Mouse (Mus musculus) Muller cell, postnatal 12 days (primary cell): ENCODE results near the gene Rps6ka5.

ENCODE experiments used
- DNase-seq: peaks from one replicate; pipeline ENCODE4 v3.0.0-alpha.2; 2015; ENCODE audit errors: inconsistent ontology term

The Rps6ka5 gene

GRCm38 (mm10) chr12:100655972-100656371 lies 70.8 kb downstream of the Rps6ka5 start:
- DNase-seq, result no peak

GRCm38 (mm10) chr12:100641936-100642335 lies 84.8 kb downstream of the Rps6ka5 start:
- DNase-seq, result no peak

GRCm38 (mm10) chr12:100640726-100641125 lies 86.1 kb downstream of the Rps6ka5 start:
- no peak for DNase-seq

GRCm38 (mm10) chr12:100639680-100640079 lies 87.1 kb downstream of the Rps6ka5 start:
- peak; percentile 58 for DNase-seq

GRCm38 (mm10) chr12:100637886-100638285 lies 88.9 kb downstream of the Rps6ka5 start:
- no peak for DNase-seq

- no peak for DNase-seq
Observed at GRCm38 (mm10) chr12:100636733-100637132, 90.0 kb downstream of the Rps6ka5 start.

- no peak for DNase-seq
Observed at GRCm38 (mm10) chr12:100636299-100636633, 90.5 kb downstream of the Rps6ka5 start.

- DNase-seq, result no peak
Observed at GRCm38 (mm10) chr12:100635601-100636298, 91.0 kb downstream of the Rps6ka5 start.

GRCm38 (mm10) chr12:100633231-100633630 lies 93.6 kb downstream of the Rps6ka5 start:
- no peak for DNase-seq

- no peak for DNase-seq
Observed at GRCm38 (mm10) chr12:100631286-100631685, 95.5 kb downstream of the Rps6ka5 start.

GRCm38 (mm10) chr12:100629126-100629920 lies 97.5 kb downstream of the Rps6ka5 start:
- no peak for DNase-seq

- no peak for DNase-seq
Observed at GRCm38 (mm10) chr12:100626991-100627677, 99.6 kb downstream of the Rps6ka5 start.

GRCm38 (mm10) chr12:100626273-100626990 lies 100.4 kb downstream of the Rps6ka5 start:
- no peak for DNase-seq

GRCm38 (mm10) chr12:100624854-100625447 lies 101.8 kb downstream of the Rps6ka5 start:
- no peak for DNase-seq

- no peak for DNase-seq
Observed at GRCm38 (mm10) chr12:100615251-100615650, 111.5 kb downstream of the Rps6ka5 start.

- no peak for DNase-seq
Observed at GRCm38 (mm10) chr12:100613878-100614277, 112.9 kb downstream of the Rps6ka5 start.

GRCm38 (mm10) chr12:100613192-100613700 lies 113.5 kb downstream of the Rps6ka5 start:
- no peak for DNase-seq

- DNase-seq, result no peak
Observed at GRCm38 (mm10) chr12:100609766-100610165, 117.0 kb downstream of the Rps6ka5 start.

- DNase-seq, result no peak
Observed at GRCm38 (mm10) chr12:100609064-100609463, 117.7 kb downstream of the Rps6ka5 start.

GRCm38 (mm10) chr12:100606733-100607132 lies 120.0 kb downstream of the Rps6ka5 start:
- DNase-seq, result peak; percentile 35

- DNase-seq, result no peak
Observed at GRCm38 (mm10) chr12:100605596-100605995, 121.2 kb downstream of the Rps6ka5 start.
